Mouse (Mus musculus): ENCODE results near the gene B3gat2. TPM values are rescaled to one million over a fixed set of nuclear protein-coding genes. Genes with fewer than 3 reads are reported as not detected.

The B3gat2 gene
- polyA plus RNA-seq, 1 experiment from 2014 or later, result 0.55 TPM

- ATAC-seq (replicated peaks; ENCODE audit: low FRiP score) (no peak), DNase-seq (ENCODE audit: low spot score) (no peak)
- Histone ChIP-seq H3K4me1 (replicated peaks; ENCODE audit: control insufficient read depth, insufficient read depth, low read length) (no peaks in the 10 kb centered on the region), H3K27me3 (replicated peaks; ENCODE audit: control insufficient read depth, insufficient read depth, low read length) (no peaks in the 10 kb centered on the region), H3K9me3 (ENCODE audit: control insufficient read depth, low read length) (no peaks in the 10 kb centered on the region), H3K9ac (ENCODE audit: low read depth, low read length) (no peak overlapping the region), H3K27ac (ENCODE audit: low read depth, low read length) (no peak overlapping the region), H3K4me2 (no peak overlapping the region), H3K36me3 (ENCODE audit: control insufficient read depth, insufficient read depth, low read length) (no peaks in the 10 kb centered on the region), H3K4me3 (ENCODE audit: low read depth, low read length) (no peak overlapping the region)
- WGBS, result 85% methylated on average over 9 of the region's 9 CpGs
These were observed 36.8 kb downstream of the B3gat2 start for GRCm38 (mm10) chr1:23798306-23798705.

- ATAC-seq (replicated peaks; ENCODE audit: low FRiP score) (no peak), DNase-seq (ENCODE audit: low spot score) (no peak)
- H3K27ac ChIP-seq (ENCODE audit: low read depth, low read length), result no peak overlapping the region
- no peak overlapping the region for H3K4me3 ChIP-seq (ENCODE audit: low read depth, low read length)
- H3K4me1 ChIP-seq (replicated peaks; ENCODE audit: control insufficient read depth, insufficient read depth, low read length), result no peaks in the 10 kb centered on the region
- no peak overlapping the region for H3K9ac ChIP-seq (ENCODE audit: low read depth, low read length)
- H3K9me3 ChIP-seq (ENCODE audit: control insufficient read depth, low read length), result no peaks in the 10 kb centered on the region
- no peak overlapping the region for H3K4me2 ChIP-seq
- H3K36me3 ChIP-seq (ENCODE audit: control insufficient read depth, insufficient read depth, low read length), result no peaks in the 10 kb centered on the region
- WGBS, result 79% methylated on average over 5 of the region's 5 CpGs
- H3K27me3 ChIP-seq (replicated peaks; ENCODE audit: control insufficient read depth, insufficient read depth, low read length), result no peaks in the 10 kb centered on the region
These were observed 60.1 kb downstream of the B3gat2 start for GRCm38 (mm10) chr1:23821615-23822014.

DNA sequence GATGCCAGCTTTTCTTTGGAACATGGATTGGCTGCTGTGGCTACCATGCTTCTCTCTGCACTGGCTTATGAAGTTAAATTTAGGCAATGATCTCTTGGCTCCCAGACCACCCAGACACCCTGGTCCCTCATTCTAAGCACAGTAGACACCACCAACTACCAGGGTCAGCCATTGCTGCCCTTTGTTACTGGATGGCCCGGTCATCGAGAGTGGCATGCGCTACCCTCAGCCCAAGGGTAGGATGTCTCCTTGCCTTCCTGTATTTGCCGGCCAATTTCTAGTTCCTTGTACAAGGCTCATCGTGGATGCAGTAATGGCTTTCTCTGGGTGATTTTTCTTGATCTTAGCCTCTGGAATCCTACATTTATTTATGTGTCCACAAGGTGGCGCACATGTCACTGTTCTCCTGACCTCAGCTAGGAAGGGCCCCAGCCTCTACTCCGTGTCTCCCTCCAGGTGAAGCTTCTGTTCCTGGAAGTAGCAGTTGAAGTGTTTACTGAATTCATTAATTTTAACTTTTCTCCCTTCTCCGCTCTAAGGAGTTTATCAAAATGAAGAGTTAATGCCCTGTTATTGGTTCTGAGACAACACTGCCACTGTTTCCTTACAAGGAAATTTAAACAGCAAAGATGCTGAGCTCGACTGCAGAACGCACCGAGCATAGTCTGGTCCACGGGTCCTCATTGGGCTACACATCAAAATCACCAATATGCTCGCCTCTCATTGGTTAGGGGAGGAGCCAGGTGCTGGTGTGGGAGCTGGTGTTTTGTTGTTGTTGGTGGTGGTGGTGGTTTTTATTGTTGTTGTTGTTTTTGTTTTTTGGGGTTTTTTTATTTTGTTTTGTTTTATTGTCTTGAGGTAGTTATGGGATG lies 65.6 kb downstream of the B3gat2 start:
- H3K36me3 ChIP-seq (ENCODE audit: control insufficient read depth, insufficient read depth, low read length), result no peaks in the 10 kb centered on the region
- DNase-seq (ENCODE audit: low spot score) (no peak), ATAC-seq (replicated peaks; ENCODE audit: low FRiP score) (peak; percentile 49; the same call in 1 of the 2 replicates)
- WGBS, result 38% methylated on average over 13 of the region's 13 CpGs
- no peak overlapping the region for H3K9ac ChIP-seq (ENCODE audit: low read depth, low read length)
- no peak overlapping the region for H3K4me2 ChIP-seq
- no peaks in the 10 kb centered on the region for H3K4me1 ChIP-seq (replicated peaks; ENCODE audit: control insufficient read depth, insufficient read depth, low read length)
- H3K4me3 ChIP-seq (ENCODE audit: low read depth, low read length), result no peak overlapping the region
- no peaks in the 10 kb centered on the region for H3K27me3 ChIP-seq (replicated peaks; ENCODE audit: control insufficient read depth, insufficient read depth, low read length)
- no peak overlapping the region for H3K27ac ChIP-seq (ENCODE audit: low read depth, low read length)
- no peaks in the 10 kb centered on the region for H3K9me3 ChIP-seq (ENCODE audit: control insufficient read depth, low read length)

DNA sequence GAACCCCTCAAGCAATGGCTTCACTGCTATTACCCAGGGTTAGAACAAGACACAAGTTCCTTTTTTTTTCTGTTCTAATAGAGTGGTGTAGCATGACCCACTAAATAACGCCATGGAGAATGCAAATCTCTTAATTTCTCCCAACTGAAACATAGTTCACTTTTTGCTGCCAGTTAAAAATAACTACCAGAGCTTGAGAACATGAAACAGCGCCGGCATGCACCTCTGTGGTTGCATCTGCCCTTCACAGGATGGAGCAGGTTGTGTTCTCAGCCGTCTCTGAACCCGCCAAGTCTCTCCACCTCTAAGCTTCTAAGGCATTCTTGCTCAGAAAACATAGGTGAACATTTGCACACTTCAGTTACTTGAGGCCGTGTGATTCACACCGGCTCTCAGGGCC lies 72.7 kb downstream of the B3gat2 start:
- Histone ChIP-seq H3K9ac (ENCODE audit: low read depth, low read length) (no peak overlapping the region), H3K4me1 (replicated peaks; ENCODE audit: control insufficient read depth, insufficient read depth, low read length) (no peaks in the 10 kb centered on the region), H3K27me3 (replicated peaks; ENCODE audit: control insufficient read depth, insufficient read depth, low read length) (no peaks in the 10 kb centered on the region), H3K4me2 (no peak overlapping the region), H3K4me3 (ENCODE audit: low read depth, low read length) (no peak overlapping the region), H3K9me3 (ENCODE audit: control insufficient read depth, low read length) (no peaks in the 10 kb centered on the region), H3K27ac (ENCODE audit: low read depth, low read length) (no peak overlapping the region), H3K36me3 (ENCODE audit: control insufficient read depth, insufficient read depth, low read length) (no peaks in the 10 kb centered on the region)
- WGBS, result 75% methylated on average over 7 of the region's 7 CpGs
- DNase-seq (ENCODE audit: low spot score) (no peak), ATAC-seq (replicated peaks; ENCODE audit: low FRiP score) (no peak)

- Histone ChIP-seq H3K27ac (ENCODE audit: low read depth, low read length) (no peak overlapping the region), H3K4me3 (ENCODE audit: low read depth, low read length) (no peak overlapping the region), H3K9me3 (ENCODE audit: control insufficient read depth, low read length) (no peaks in the 10 kb centered on the region), H3K4me2 (no peak overlapping the region), H3K4me1 (replicated peaks; ENCODE audit: control insufficient read depth, insufficient read depth, low read length) (no peaks in the 10 kb centered on the region), H3K36me3 (ENCODE audit: control insufficient read depth, insufficient read depth, low read length) (no peaks in the 10 kb centered on the region), H3K27me3 (replicated peaks; ENCODE audit: control insufficient read depth, insufficient read depth, low read length) (no peaks in the 10 kb centered on the region), H3K9ac (ENCODE audit: low read depth, low read length) (no peak overlapping the region)
- no peak for DNase-seq (ENCODE audit: low spot score)
- ATAC-seq (replicated peaks; ENCODE audit: low FRiP score), result no peak
- 73% methylated on average over 9 of the region's 9 CpGs for WGBS
These were observed 73.3 kb downstream of the B3gat2 start for GRCm38 (mm10) chr1:23834819-23835218.

- H3K36me3 ChIP-seq (ENCODE audit: control insufficient read depth, insufficient read depth, low read length), result no peaks in the 10 kb centered on the region
- no peak overlapping the region for H3K9ac ChIP-seq (ENCODE audit: low read depth, low read length)
- WGBS, result 63% methylated on average over 4 of the region's 4 CpGs
- H3K27ac ChIP-seq (ENCODE audit: low read depth, low read length), result no peak overlapping the region
- no peaks in the 10 kb centered on the region for H3K27me3 ChIP-seq (replicated peaks; ENCODE audit: control insufficient read depth, insufficient read depth, low read length)
- ATAC-seq (replicated peaks; ENCODE audit: low FRiP score), result peak; percentile 62
- no peaks in the 10 kb centered on the region for H3K4me1 ChIP-seq (replicated peaks; ENCODE audit: control insufficient read depth, insufficient read depth, low read length)
- H3K4me2 ChIP-seq, result no peak overlapping the region
- DNase-seq (ENCODE audit: low spot score), result no peak
- no peaks in the 10 kb centered on the region for H3K9me3 ChIP-seq (ENCODE audit: control insufficient read depth, low read length)
- H3K4me3 ChIP-seq (ENCODE audit: low read depth, low read length), result no peak overlapping the region
These were observed 75.1 kb downstream of the B3gat2 start for GRCm38 (mm10) chr1:23836630-23837029.

GRCm38 (mm10) chr1:23840924-23841323 lies 79.4 kb downstream of the B3gat2 start:
- DNase-seq (ENCODE audit: low spot score) (no peak), ATAC-seq (replicated peaks; ENCODE audit: low FRiP score) (no peak)
- peaks cover 6% of the 10 kb centered on the region for H3K36me3 ChIP-seq (ENCODE audit: control insufficient read depth, insufficient read depth, low read length)
- no peak overlapping the region for H3K27ac ChIP-seq (ENCODE audit: low read depth, low read length)
- no peaks in the 10 kb centered on the region for H3K9me3 ChIP-seq (ENCODE audit: control insufficient read depth, low read length)
- no peak overlapping the region for H3K9ac ChIP-seq (ENCODE audit: low read depth, low read length)
- no peaks in the 10 kb centered on the region for H3K4me1 ChIP-seq (replicated peaks; ENCODE audit: control insufficient read depth, insufficient read depth, low read length)
- no peak overlapping the region for H3K4me3 ChIP-seq (ENCODE audit: low read depth, low read length)
- no peak overlapping the region for H3K4me2 ChIP-seq
- no peaks in the 10 kb centered on the region for H3K27me3 ChIP-seq (replicated peaks; ENCODE audit: control insufficient read depth, insufficient read depth, low read length)

DNA sequence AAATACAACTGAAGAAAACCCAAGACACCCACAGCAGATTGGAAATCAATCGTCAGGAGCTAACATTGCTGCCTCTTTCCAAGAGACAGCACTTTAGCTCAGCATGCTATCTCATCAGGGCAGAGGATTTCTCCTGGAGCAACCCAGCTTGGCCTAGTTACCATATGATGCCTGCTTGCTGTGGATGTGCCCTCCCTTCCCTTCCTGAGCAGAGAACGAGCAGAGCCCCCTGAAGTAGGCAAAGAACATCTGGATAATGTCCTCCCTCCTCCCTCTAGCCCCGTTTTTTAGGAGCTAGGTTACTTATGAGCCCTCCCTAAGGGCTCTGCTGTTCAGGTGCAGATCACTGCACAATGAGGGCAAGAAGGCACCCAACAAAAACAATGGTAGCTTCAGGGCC lies 81.1 kb downstream of the B3gat2 start:
- no peak overlapping the region for H3K4me3 ChIP-seq (ENCODE audit: low read depth, low read length)
- no peaks in the 10 kb centered on the region for H3K27me3 ChIP-seq (replicated peaks; ENCODE audit: control insufficient read depth, insufficient read depth, low read length)
- no peak overlapping the region for H3K9ac ChIP-seq (ENCODE audit: low read depth, low read length)
- H3K9me3 ChIP-seq (ENCODE audit: control insufficient read depth, low read length), result no peaks in the 10 kb centered on the region
- 73% methylated on average over 3 of the region's 3 CpGs for WGBS
- H3K36me3 ChIP-seq (ENCODE audit: control insufficient read depth, insufficient read depth, low read length), result peaks cover 6% of the 10 kb centered on the region
- H3K4me1 ChIP-seq (replicated peaks; ENCODE audit: control insufficient read depth, insufficient read depth, low read length), result no peaks in the 10 kb centered on the region
- no peak overlapping the region for H3K4me2 ChIP-seq
- no peak for DNase-seq (ENCODE audit: low spot score)
- ATAC-seq (replicated peaks; ENCODE audit: low FRiP score), result no peak
- no peak overlapping the region for H3K27ac ChIP-seq (ENCODE audit: low read depth, low read length)

GRCm38 (mm10) chr1:23843790-23844189 lies 82.2 kb downstream of the B3gat2 start:
- H3K36me3 ChIP-seq (ENCODE audit: control insufficient read depth, insufficient read depth, low read length), result peaks cover 6% of the 10 kb centered on the region
- H3K27me3 ChIP-seq (replicated peaks; ENCODE audit: control insufficient read depth, insufficient read depth, low read length), result no peaks in the 10 kb centered on the region
- H3K4me3 ChIP-seq (ENCODE audit: low read depth, low read length), result no peak overlapping the region
- no peak overlapping the region for H3K27ac ChIP-seq (ENCODE audit: low read depth, low read length)
- H3K9ac ChIP-seq (ENCODE audit: low read depth, low read length), result no peak overlapping the region
- no peaks in the 10 kb centered on the region for H3K4me1 ChIP-seq (replicated peaks; ENCODE audit: control insufficient read depth, insufficient read depth, low read length)
- no peak overlapping the region for H3K4me2 ChIP-seq
- no peaks in the 10 kb centered on the region for H3K9me3 ChIP-seq (ENCODE audit: control insufficient read depth, low read length)
- ATAC-seq (replicated peaks; ENCODE audit: low FRiP score) (no peak), DNase-seq (ENCODE audit: low spot score) (no peak)
- 92% methylated on average over 7 of the region's 7 CpGs for WGBS
